Mouse (Mus musculus) splenic B cell, adult 2 months (primary cell): Measurements from ENCODE around the gene Tmem95.
A peak's percentile ranks its signal among the peaks of the same experiment; 100 is the strongest.

Experiments used
- DNase-seq: peaks from one replicate; pipeline ENCODE4 v3.0.0-alpha.2; 2011; ENCODE audit warnings: low read depth, low spot score
- H3K27me3 ChIP-seq: 2 replicates; pipeline ENCODE4 v1.6.1; 2012; ENCODE audit warnings: mild to moderate bottlenecking, low read length, moderate library complexity, mixed read lengths; ENCODE audit not compliant: control insufficient read depth, poor library complexity, insufficient read depth, severe bottlenecking
- H3K36me3 ChIP-seq: 2 replicates; pipeline ENCODE4 v1.6.1; 2012; ENCODE audit warnings: mild to moderate bottlenecking, low read length, moderate library complexity, mixed read lengths; ENCODE audit not compliant: control insufficient read depth, poor library complexity, insufficient read depth, severe bottlenecking

The Tmem95 gene

DNA sequence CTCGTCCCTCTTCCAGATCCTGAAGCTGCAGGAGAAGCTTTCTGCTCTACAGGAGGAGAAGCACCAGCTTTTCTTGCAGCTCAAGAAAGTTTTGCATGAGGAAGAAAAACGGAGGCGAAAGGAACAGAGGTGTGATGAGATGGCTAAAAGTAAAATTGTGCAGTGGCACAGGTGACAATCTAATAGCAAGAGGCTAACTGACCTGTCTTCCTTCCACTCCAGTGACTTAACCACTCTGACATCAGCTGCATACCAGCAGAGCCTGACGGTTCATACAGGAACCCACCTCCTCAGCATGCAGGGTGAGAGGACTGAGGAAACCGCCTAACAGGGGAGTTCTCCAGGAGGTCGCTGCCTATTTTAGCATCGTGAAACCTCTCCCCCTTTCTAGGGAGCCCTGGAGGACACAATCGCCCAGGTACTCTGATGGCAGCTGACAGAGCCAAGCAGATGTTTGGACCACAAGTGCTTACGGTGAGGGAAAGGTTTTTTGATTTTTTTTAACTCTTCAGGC, 37.2 kb upstream of the Tmem95 start:
- no peaks in the 10 kb centered on the region for H3K27me3 ChIP-seq
- no peak for DNase-seq
- H3K36me3 ChIP-seq, result peaks cover 25% of the 10 kb centered on the region

DNA sequence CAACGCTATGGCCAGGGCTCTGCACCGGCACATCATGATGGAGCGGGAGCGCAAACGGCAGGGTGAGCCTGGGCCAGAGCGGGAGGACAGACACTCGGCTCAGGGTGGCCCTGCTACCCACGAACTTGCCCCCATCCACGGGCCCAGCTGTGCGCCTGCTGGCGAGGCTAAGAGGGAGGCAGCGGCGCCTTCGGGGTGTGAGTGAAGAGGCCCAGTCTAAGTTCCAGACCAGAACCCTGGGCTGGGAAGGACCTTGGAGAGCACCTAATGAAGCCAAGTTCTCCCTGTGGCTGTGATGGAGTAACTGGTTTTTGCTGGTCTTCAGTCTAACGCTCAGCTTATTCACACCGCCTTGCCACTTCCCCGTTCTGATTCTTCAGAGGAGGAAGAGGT, 36.5 kb upstream of the Tmem95 start:
- DNase-seq, result no peak
- no peaks in the 10 kb centered on the region for H3K27me3 ChIP-seq
- H3K36me3 ChIP-seq, result peaks cover 25% of the 10 kb centered on the region

DNA sequence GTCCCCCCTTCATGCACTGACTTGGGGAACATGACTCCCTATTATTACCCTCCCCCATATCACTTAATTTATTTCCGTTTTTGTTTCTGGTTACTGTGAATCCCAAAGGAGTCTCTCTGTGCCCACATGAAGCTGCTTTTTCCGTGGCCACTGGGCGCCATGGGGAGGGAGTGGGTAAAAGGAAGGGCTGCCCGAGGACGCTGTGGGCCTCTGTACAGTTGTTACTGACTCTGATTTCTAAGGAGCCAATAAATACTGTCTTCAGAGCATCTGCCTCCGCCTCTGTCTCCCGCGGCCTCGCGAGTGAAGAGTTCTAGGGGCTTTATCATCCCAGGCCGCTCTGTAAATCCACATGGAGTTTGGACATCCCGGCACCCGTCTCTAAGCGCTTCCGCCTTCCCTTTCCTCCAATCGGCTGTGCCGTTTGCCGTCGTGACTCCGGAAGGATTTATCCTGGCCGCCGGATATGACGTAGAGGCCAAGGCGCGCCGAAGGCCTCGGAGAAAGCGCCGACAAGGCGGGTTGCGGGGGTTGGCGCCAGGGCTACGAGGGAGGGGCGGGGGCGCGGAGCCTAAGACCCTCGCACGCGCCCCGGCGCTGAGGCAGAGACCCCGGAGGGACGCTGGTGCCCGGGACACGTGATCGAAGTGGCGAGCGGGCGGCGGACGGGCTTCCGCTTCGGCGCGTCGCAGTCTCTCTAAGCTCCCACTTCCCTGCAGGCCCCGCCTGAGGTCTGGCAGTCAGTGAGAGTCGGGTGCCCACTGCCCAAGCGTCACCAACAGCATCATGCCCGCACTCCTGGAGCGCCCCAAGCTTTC, 35.9 kb upstream of the Tmem95 start, which contains the start of gene Gps2:
Gps2 (plus strand) TSS at position 335 of the 818 bp plus-strand sequence.
- Histone ChIP-seq H3K27me3 (no peaks in the 10 kb centered on the region), H3K36me3 (peaks cover 27% of the 10 kb centered on the region)
- DNase-seq, result peak; percentile 94

DNA sequence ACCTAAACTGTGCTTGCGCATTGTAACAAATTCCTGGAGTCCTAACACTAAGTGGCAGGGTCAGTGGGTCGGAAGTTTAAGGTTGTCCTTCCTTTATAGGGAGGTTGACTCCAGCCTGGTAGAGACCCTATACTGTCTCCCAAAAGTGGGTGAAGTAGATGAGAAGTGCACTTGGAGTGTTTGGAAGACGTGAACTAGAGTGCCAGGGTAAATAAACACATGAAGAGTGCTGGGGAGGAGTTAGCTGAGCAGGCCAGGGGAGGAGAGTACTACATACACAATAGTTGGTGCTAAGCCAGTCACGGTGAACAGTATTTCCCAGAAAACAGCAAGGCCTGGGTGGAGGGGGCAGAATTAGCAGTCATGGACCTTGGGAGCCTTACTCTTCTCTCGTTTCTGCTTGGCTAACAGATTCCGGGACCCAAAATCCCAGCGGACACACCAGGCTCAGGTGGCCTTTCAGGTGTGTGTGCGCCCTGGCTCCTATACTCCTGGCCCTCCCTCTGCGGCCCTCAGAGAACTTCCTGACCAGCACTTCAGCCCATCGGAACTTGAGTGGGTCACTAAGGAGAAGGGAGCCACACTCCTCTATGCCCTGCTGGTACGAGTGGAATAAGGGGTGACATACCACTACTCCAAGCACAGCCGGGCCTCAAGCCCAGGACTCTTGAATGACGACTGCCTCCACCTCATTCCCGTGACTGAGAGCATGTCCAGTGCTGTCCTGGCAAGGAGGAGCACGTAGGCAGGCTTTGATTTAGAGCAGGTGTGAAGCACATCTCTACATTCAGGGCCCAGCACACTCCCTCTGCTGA, 35.1 kb upstream of the Tmem95 start:
- Histone ChIP-seq H3K36me3 (peaks cover 25% of the 10 kb centered on the region), H3K27me3 (no peaks in the 10 kb centered on the region)

DNA sequence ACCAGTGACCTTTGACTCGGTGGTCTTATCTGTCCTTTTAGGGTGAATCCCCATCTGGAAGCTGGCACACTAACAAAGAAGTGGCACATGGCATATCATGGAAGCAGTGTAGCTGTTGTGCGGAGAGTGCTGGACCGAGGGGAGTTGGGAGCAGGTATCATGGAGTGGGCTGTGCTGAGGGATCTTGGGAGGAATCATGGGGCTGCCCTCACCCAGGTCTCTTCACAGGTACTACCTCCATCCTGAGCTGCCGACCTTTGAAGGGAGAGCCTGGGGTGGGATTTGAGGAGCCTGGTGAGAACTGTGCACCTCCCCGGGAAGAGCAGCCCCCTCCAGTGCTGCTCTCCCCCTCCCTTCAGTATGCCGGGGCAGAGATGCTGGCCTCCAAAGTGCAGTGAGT, 33.9 kb upstream of the Tmem95 start:
- Histone ChIP-seq H3K36me3 (peaks cover 19% of the 10 kb centered on the region), H3K27me3 (no peaks in the 10 kb centered on the region)
- no peak for DNase-seq

More for the DNA sequence above, 35.1 kb upstream of the Tmem95 start:
- DNase-seq, result no peak

DNA sequence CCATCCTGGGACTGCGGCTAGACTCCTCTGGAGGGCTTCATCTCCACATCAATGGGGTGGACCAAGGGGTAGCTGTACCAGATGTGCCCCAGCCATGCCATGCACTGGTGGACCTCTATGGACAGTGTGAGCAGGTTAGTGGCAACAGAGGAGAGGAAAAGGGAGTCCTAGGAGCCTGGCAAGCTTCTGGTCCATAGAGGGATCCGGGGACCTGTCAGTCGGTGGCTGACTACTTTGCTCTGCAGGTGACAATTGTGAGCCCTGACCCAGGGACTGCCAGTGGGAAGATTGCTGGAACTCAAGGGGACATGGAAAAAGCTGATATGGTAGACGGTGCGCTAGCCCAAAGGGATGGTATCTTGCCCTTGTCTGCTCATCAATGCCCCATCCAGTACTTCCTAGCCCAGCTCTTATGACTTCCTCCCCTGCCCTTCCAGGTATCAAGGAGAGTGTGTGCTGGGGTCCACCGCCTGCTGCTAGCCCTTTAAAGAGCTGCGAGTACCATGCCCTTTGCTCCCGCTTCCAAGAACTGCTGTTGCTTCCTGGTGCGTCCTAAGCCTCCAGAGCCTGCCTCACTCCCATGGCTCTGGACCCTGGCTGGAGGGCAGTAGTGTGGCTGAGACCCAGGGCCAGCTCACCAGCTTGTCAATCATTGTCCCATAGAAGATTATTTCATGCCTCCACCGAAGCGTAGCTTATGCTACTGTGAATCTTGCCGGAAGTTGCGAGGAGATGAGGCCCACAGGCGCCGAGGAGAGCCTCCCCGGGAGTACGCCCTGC, 33.2 kb upstream of the Tmem95 start:
- Histone ChIP-seq H3K27me3 (no peaks in the 10 kb centered on the region), H3K36me3 (peaks cover 22% of the 10 kb centered on the region)
- DNase-seq, result no peak

DNA sequence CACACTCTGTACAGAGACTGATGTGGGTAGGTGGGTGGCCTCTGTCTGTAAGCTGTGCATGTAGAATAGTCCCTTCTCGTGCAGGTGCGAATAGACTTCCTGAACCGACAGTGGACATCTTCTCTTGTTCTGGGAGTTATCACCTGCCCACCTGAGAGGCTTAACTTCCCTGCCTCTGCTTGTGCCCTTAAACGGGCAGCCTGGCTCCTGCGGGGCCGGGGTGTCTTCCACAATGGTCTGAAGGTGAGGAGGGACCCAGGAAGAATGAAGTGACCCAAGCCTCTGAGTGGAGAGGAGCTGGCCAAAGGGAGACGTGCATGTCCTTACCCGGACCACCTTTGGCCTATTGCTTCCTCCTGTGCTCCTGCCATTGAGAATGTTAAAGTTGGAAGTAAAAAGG, 32.4 kb upstream of the Tmem95 start:
- no peak for DNase-seq
- no peaks in the 10 kb centered on the region for H3K27me3 ChIP-seq
- peaks cover 19% of the 10 kb centered on the region for H3K36me3 ChIP-seq

DNA sequence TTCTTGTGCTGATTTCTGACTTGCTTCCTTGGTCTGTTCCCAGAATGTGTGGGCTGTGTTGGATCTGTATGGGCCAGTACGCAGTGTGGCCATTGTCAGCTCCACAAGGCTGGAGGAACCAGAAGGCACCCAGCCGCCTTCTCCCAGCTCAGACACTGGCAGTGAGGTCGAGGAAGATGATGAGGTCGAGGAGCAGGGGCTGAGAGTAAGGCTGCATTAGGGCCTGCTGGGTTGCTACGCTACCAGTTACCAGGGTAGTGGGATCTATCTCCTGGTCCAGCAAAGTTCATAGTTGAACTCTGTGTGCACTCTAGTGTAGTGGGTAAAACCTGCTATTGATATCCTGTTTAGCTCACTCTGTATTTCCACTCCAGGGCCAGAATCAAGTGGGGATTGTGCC, 31.4 kb upstream of the Tmem95 start:
- H3K36me3 ChIP-seq, result peaks cover 17% of the 10 kb centered on the region
- no peaks in the 10 kb centered on the region for H3K27me3 ChIP-seq
- no peak for DNase-seq

DNA sequence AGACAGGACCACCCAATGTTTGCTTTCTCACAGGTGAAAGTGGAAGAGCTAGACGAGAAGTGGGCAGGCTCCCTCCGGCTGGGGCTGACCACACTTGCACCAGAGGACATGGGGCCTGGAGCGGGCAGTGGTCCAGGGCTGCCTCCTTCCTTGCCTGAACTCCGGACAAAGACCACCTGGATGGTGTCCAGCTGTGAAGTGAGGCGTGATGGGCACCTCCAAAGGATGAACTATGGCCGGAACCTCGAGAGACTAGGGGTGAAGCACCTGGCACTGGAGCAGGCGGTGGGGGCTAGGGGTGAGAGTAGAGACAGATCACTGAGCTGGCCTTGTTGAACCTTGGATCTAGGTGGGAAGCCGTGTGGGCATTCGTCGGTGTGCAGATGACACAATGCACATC, 30.8 kb upstream of the Tmem95 start:
- H3K27me3 ChIP-seq, result no peaks in the 10 kb centered on the region
- DNase-seq, result no peak
- peaks cover 20% of the 10 kb centered on the region for H3K36me3 ChIP-seq

DNA sequence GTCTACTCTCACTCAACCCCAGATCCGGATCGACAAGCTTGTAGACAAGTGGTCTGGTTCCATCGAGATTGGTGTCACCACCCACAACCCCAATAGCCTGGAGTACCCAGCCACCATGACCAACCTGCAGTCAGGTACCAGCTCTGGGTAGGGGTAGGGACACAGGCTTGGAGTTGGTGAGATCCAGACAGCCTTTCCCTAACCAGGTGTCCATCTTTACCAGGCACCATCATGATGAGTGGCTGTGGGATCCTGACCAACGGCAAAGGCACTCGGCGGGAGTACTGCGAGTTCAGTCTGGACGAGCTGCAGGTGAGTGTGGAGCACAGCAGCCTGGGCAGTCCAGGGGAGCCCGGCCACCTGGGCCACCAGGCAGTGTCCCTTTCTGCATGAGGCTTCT, 26.5 kb upstream of the Tmem95 start:
- no peak for DNase-seq
- peaks cover 19% of the 10 kb centered on the region for H3K36me3 ChIP-seq
- no peaks in the 10 kb centered on the region for H3K27me3 ChIP-seq

DNA sequence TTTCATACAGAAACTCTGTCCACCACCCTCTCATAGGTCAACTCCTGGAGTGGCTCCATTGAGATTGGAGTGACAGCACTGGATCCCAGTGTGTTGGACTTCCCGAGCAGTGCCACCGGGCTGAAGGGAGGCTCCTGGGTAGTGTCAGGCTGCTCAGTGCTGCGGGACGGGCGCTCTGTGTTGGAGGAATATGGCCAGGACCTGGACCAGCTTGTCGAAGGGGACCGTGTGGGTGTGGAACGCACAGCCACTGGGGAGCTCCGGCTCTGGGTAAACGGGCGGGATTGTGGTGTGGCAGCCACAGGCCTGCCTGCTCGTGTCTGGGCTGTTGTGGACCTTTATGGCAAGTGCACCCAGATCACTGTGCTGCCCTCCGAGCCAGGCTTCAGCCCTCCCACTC, 25.2 kb upstream of the Tmem95 start:
- no peak for DNase-seq
- H3K27me3 ChIP-seq, result no peaks in the 10 kb centered on the region
- H3K36me3 ChIP-seq, result peaks cover 12% of the 10 kb centered on the region

DNA sequence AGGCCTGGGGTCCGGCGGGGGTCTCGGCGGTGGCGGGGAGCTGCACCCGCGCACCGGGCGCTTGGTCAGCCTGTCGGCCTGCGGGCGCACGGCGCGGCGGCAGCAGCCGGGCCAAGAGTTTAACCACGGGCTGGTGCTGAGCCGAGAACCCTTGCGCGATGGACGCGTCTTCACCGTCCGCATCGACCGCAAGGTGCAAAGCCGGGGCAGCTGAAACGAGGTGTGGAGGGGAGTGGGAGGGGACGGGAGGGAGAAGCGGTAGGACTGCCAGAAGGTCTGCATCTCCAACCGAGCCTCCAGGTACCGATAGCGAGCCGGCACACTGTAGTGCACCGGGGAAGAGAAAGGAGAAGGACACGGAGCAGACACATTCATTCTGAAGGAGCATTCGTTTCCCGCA, 24.2 kb upstream of the Tmem95 start:
- peak; percentile 35 for DNase-seq
- Histone ChIP-seq H3K36me3 (peaks cover 12% of the 10 kb centered on the region), H3K27me3 (no peaks in the 10 kb centered on the region)

DNA sequence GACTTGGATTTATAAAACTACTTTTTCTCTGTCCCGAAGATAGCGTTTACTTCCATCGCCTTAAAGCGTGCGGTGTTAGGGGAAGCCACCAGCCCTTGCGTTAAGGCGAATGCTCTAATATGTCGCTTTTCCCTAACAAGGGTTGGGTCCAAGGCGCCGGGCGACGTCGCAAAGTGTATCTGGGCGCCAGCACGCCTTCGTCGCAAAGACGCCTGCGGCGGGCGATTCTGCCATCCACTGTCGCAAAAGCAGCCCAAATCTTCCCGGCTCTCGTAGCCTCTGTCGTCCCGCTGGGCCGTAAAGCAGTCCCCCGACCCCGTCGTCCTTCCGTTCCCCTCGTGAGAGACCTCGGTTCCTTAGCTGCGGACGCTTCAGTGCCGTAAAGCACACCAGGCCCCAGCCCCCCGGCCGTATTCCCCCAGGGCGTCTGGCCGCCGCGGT, 23.6 kb upstream of the Tmem95 start:
- Histone ChIP-seq H3K36me3 (peaks cover 11% of the 10 kb centered on the region), H3K27me3 (no peaks in the 10 kb centered on the region)
- peak; percentile 94 for DNase-seq
